Mouse (Mus musculus) heart, embryonic 14.5 days (tissue): ENCODE results near the gene Nmnat2. TPM values are rescaled to one million over a fixed set of nuclear protein-coding genes. Genes with fewer than 3 reads are reported as not detected.

ENCODE experiments used
- ATAC-seq: fragments of 200-750 bp; cut with Nextera tagmentation; 2 replicates; pipeline ENCODE4 v1.8.0; 2017; ENCODE audit warnings: low read depth, moderate TSS enrichment; ENCODE audit not compliant: insufficient number of reproducible peaks, insufficient read depth, low FRiP score
- H3K27ac ChIP-seq, 2 experiments: fragments of 200-500 bp in 1 of 2; fragments of 300-500 bp in 1 of 2; sonication (generic) in 1 of 2; replicated peaks in 1 of 2; 2 replicates each; pipeline ENCODE4 v1.5.1; 2012 to 2014; ENCODE audit warnings: low read depth in 2 of 2, low read length in 2 of 2, control low read depth in 1 of 2, mild to moderate bottlenecking in 1 of 2, mixed read lengths in 1 of 2; ENCODE audit not compliant: control insufficient read depth in 1 of 2, insufficient read depth in 1 of 2
- H3K27me3 ChIP-seq: fragments of 300-500 bp; sonication (generic); 2 replicates; pipeline ENCODE4 v1.6.1; 2014; ENCODE audit warnings: mild to moderate bottlenecking, low read length, control low read depth; ENCODE audit not compliant: control insufficient read depth, insufficient read depth
- H3K36me3 ChIP-seq: fragments of 300-500 bp; sonication (generic); 2 replicates; pipeline ENCODE4 v1.6.1; 2014; ENCODE audit warnings: mild to moderate bottlenecking, control low read depth, low read length, mixed read lengths; ENCODE audit not compliant: control insufficient read depth, insufficient read depth
- H3K4me1 ChIP-seq, 2 experiments: fragments of 200-500 bp in 1 of 2; fragments of 300-500 bp in 1 of 2; sonication (generic) in 1 of 2; 2 replicates each; pipeline ENCODE4 v1.6.1; 2012 to 2014; ENCODE audit warnings: low read length in 2 of 2, control low read depth in 1 of 2, mixed read lengths in 1 of 2; ENCODE audit not compliant: control insufficient read depth in 2 of 2, insufficient read depth in 2 of 2
- H3K4me2 ChIP-seq: fragments of 300-500 bp; sonication (generic); 2 replicates; pipeline ENCODE4 v1.6.1; 2014; ENCODE audit warnings: mild to moderate bottlenecking, low read length
- H3K4me3 ChIP-seq, 2 experiments: fragments of 200-500 bp in 1 of 2; fragments of 300-500 bp in 1 of 2; sonication (generic) in 1 of 2; 2 replicates each; pipeline ENCODE4 v1.5.1; 2012 to 2014; ENCODE audit warnings: low read length in 2 of 2, mild to moderate bottlenecking in 2 of 2, control low read depth in 1 of 2, low read depth in 1 of 2, moderate library complexity in 1 of 2; ENCODE audit not compliant: control insufficient read depth in 1 of 2, insufficient read depth in 1 of 2
- H3K9ac ChIP-seq: fragments of 300-500 bp; sonication (generic); 2 replicates; pipeline ENCODE4 v1.6.1; 2014; ENCODE audit warnings: mild to moderate bottlenecking, low read length
- H3K9me3 ChIP-seq: fragments of 300-500 bp; sonication (generic); 2 replicates; pipeline ENCODE4 v1.6.1; 2016; ENCODE audit warnings: low read length, control low read depth; ENCODE audit not compliant: control insufficient read depth
- WGBS: fragments of 180-500 bp; shearing (Covaris S2); extraction: QIAGEN DNeasy Blood & Tissue Kit; methylation state at CpG from one replicate; pipeline ENCODE4 v1.1.7; 2014; 5-methylcytosine and 5-hydroxymethylcytosine counted together
- polyA plus RNA-seq: library from polyadenylated mRNA; unstranded; fragments of >200 nt; fragmentation: Nextera tagmentation; extraction: Ambion mirVana; gene quantifications from 2 replicates; pipeline ENCODE4 v1.2.1, GENCODE M21; 2014

Nmnat2 gene
- polyA plus RNA-seq, 1 experiment from 2014 or later = 1.1 TPM

DNA sequence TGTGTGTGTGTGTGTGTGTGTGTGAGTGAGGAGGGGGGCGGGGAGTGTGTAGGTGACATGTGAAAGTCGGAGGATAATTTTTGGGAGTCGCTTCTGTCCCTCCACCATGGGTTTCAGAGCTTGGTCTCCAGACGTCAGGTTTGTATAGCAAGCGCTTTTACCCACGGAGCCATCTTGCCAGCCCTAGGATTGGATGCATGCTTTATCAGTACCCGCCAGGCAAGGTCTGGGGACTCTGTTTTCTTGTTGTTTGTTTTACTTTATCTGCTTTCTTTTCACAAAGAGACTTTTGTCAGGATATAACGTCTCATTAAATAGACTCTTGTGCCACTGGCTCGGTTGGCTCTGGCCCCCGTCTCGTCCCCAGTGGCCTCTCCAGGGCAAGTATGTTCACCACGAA is 150.0 kb downstream of the Nmnat2 start:
- WGBS = 69% methylated on average over 12 of the region's 12 CpGs
- Histone ChIP-seq H3K36me3 (no peaks in the 10 kb centered on the region), H3K4me1 (peaks cover 17 to 22% of the 10 kb centered on the region in 2 experiments), H3K27ac (no peak overlapping the region), H3K4me2 (no peak overlapping the region), H3K4me3 (no peak overlapping the region), H3K9ac (no peak overlapping the region), H3K9me3 (no peaks in the 10 kb centered on the region), H3K27me3 (no peaks in the 10 kb centered on the region)
- no peak for ATAC-seq

DNA sequence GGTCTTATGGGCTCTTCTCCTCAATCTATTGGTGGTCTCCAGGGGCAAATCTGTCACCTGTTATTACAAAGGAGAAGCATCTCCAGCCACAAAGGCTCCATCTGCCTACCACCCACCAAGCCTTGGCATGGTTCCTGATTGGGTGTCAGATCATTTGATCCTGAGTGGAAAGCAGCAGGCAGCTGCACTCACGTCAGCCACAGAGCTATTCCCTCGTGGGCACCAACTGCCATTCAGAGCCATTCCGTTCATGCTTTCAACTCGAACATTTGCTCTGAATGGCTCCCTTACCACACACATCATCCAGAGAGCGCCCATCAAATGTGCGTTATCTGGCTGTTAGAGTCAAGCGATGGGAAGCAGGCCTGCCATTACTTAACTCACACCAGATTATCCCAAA is 153.1 kb downstream of the Nmnat2 start:
- Histone ChIP-seq H3K4me2 (no peak overlapping the region), H3K36me3 (no peaks in the 10 kb centered on the region), H3K4me3 (no peak overlapping the region), H3K27ac (no peak overlapping the region), H3K9ac (no peak overlapping the region), H3K27me3 (no peaks in the 10 kb centered on the region), H3K4me1 (peaks cover 11 to 14% of the 10 kb centered on the region in 2 experiments), H3K9me3 (no peaks in the 10 kb centered on the region)
- WGBS = 39% methylated on average over 7 of the region's 7 CpGs
- ATAC-seq = no peak

DNA sequence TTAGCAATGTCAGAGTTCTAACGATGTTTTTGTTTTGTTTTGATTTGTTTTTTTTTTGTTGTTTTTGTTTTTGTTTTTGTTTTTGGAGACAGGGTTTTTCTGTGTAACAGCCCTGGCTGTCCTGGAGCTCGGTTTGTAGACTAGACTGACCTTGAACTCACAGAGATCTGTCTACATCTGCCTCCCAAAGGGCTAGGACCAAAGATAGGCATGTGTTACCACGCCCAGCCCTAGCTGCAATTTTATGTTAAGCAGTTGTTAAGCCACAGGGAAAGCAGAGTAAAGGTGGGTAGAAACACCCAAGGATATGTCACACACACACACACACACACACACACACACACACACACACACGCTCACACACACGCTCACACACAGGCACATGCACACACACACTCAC is 154.6 kb downstream of the Nmnat2 start:
- no peaks in the 10 kb centered on the region for H3K9me3 ChIP-seq
- H3K27ac ChIP-seq = no peak overlapping the region
- no peak overlapping the region for H3K4me2 ChIP-seq
- 80% methylated on average over 5 of the region's 5 CpGs for WGBS
- no peak for ATAC-seq
- no peaks in the 10 kb centered on the region for H3K27me3 ChIP-seq
- H3K9ac ChIP-seq = no peak overlapping the region
- H3K4me3 ChIP-seq = no peak overlapping the region
- peaks cover 11 to 14% of the 10 kb centered on the region in 2 experiments for H3K4me1 ChIP-seq
- no peaks in the 10 kb centered on the region for H3K36me3 ChIP-seq

DNA sequence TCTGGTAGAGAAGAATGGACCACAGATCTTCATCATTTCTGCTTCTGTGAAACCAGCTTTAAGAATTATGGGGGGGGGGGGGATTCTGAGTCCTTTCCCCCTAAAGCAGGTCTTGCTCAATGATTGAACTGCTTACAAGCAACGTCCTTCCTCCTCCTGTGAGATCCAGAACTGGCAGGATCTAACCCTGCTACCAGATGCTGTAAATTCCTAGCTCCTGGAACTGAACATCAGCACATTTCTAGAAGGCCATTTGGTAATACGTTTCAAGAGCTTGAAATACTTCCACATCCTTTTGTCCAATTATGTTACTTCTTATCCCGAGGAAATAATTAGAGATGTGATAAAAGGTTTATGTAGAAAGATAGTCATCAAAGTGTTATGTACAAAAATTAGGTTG is 155.0 kb downstream of the Nmnat2 start:
- no peak overlapping the region for H3K4me3 ChIP-seq
- H3K36me3 ChIP-seq = no peaks in the 10 kb centered on the region
- ATAC-seq = no peak
- no peaks in the 10 kb centered on the region for H3K27me3 ChIP-seq
- H3K27ac ChIP-seq = no peak overlapping the region
- H3K9ac ChIP-seq = no peak overlapping the region
- H3K4me1 ChIP-seq = peaks cover 11 to 14% of the 10 kb centered on the region in 2 experiments
- no peaks in the 10 kb centered on the region for H3K9me3 ChIP-seq
- WGBS = 51% methylated on average over 3 of the region's 3 CpGs
- H3K4me2 ChIP-seq = no peak overlapping the region

DNA sequence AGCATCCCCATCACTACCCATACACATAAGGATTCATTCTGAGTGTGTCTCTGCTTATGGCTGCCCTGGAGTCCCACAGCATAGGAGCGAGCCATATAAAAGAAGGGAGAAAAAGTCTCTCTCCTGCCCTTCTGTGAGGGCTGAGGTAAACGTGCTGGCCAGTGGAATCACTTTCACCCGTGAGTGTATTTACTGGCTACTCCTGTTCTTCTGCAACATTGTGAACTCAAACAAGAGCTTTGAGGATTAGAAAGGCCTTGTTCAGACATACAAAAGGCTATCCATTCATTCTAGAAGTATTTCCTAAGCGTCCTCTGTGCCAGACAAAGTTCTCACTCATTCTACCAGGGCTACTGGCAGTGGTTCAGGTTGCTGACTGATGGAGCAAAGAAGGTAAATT is 156.8 kb downstream of the Nmnat2 start:
- peaks cover under 1 to 6% of the 10 kb centered on the region in 2 experiments; a peak in 3 of 4 replicates for H3K4me1 ChIP-seq
- no peak overlapping the region for H3K27ac ChIP-seq
- 78% methylated on average over 4 of the region's 4 CpGs for WGBS
- no peaks in the 10 kb centered on the region for H3K36me3 ChIP-seq
- H3K4me3 ChIP-seq = no peak overlapping the region
- no peak overlapping the region for H3K9ac ChIP-seq
- no peak overlapping the region for H3K4me2 ChIP-seq
- no peak for ATAC-seq
- no peaks in the 10 kb centered on the region for H3K9me3 ChIP-seq
- H3K27me3 ChIP-seq = no peaks in the 10 kb centered on the region

DNA sequence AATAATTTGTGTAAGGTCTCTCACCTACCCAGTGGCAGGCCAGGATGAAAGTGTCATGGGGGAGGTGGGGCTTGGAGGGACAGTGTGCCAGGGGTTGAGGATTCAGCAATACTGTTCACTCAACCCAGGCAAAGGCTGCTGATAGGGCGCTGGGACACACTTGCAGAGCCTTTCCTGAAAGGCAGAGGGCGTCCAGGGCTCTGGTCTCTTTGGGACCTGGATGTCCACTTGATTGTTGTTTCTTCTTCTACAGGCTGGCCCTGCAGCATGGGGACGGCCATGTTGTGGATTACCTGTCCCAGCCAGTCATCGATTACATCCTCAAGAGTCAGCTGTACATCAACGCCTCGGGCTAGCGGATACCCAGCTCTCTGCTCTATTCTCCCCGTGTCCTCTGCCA is 160.5 kb downstream of the Nmnat2 start:
- no peak for ATAC-seq
- Histone ChIP-seq H3K9ac (no peak overlapping the region), H3K36me3 (no peaks in the 10 kb centered on the region), H3K9me3 (no peaks in the 10 kb centered on the region), H3K4me1 (no peaks in the 10 kb centered on the region; a peak in 1 of 4 replicates), H3K4me3 (no peak overlapping the region), H3K27me3 (no peaks in the 10 kb centered on the region), H3K27ac (no peak overlapping the region), H3K4me2 (no peak overlapping the region)
- 84% methylated on average over 8 of the region's 8 CpGs for WGBS

DNA sequence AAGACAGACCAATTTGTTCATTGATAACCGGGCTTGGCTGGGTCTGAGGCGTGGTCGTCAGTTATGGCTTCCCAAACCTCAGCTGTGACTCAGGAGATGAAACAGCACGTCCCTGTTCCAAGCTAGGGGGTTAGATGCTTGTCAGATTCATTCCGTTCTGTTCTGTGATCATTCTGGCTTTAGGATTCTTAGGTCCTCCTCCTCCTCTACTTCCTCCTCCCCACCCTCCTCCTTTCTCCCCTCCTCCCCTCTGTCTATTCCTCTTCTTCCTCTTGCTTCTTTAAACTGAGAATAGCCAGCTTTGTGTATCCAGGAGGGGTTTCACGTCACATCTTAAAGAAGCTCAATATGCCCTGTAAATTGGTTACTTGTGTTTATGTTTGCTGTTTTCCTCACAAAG is 165.8 kb downstream of the Nmnat2 start:
- Histone ChIP-seq H3K9me3 (no peaks in the 10 kb centered on the region), H3K4me1 (no peaks in the 10 kb centered on the region), H3K27ac (no peak overlapping the region), H3K27me3 (no peaks in the 10 kb centered on the region), H3K4me2 (no peak overlapping the region), H3K9ac (no peak overlapping the region), H3K36me3 (peaks cover 7% of the 10 kb centered on the region; the same call in 1 of the 2 replicates), H3K4me3 (no peak overlapping the region)
- no peak for ATAC-seq
- WGBS = 70% methylated on average over 6 of the region's 6 CpGs

DNA sequence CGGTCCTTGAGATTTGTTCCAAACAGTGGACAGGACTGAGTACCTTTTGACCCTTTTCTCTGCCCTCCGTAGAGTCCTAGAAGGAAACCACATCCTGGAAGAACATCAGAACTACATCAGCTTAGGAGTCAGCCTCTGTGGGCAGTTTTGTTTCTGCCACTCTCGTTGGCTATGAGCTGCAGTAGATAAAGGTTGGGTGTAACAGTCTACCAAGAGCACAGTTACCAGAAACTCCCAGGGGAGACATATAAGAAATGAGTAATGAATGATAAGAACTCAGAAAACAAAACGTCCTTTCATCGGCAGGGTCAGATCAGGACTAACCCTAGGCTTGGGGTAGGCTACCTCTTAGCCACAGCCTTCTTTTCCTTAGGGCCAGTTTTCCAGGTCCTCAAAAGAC is 166.5 kb downstream of the Nmnat2 start:
- no peak overlapping the region for H3K27ac ChIP-seq
- H3K4me2 ChIP-seq = no peak overlapping the region
- 57% methylated on average over 5 of the region's 5 CpGs for WGBS
- H3K4me1 ChIP-seq = no peaks in the 10 kb centered on the region
- no peaks in the 10 kb centered on the region for H3K9me3 ChIP-seq
- H3K4me3 ChIP-seq = no peak overlapping the region
- H3K27me3 ChIP-seq = no peaks in the 10 kb centered on the region
- H3K36me3 ChIP-seq = peaks cover 7% of the 10 kb centered on the region; the same call in 1 of the 2 replicates
- no peak overlapping the region for H3K9ac ChIP-seq
- no peak for ATAC-seq
